Mouse (Mus musculus) limb, embryonic 13.5 days (tissue): Measurements from ENCODE around the gene Adamts5. TPM values are rescaled to one million over a fixed set of nuclear protein-coding genes. Genes with fewer than 3 reads are reported as not detected.

Experiments
- ATAC-seq: fragments of 200-750 bp; cut with Nextera tagmentation; 2 replicates; pipeline ENCODE4 v1.8.0; 2017; ENCODE audit warnings: low read depth, moderate number of reproducible peaks, moderate TSS enrichment; ENCODE audit not compliant: low FRiP score
- H3K27ac ChIP-seq: fragments of 300-500 bp; sonication (generic); 2 replicates; pipeline ENCODE4 v1.5.1; 2015; ENCODE audit warnings: inconsistent platforms, mild to moderate bottlenecking, moderate library complexity
- H3K27me3 ChIP-seq: fragments of 300-500 bp; sonication (generic); 2 replicates; pipeline ENCODE4 v1.6.1; 2015; ENCODE audit warnings: mild to moderate bottlenecking, inconsistent platforms
- H3K36me3 ChIP-seq: fragments of 300-500 bp; sonication (generic); 2 replicates; pipeline ENCODE4 v1.6.1; 2015; ENCODE audit warnings: inconsistent platforms, mild to moderate bottlenecking, moderate library complexity
- H3K4me1 ChIP-seq: fragments of 300-500 bp; sonication (generic); 2 replicates; pipeline ENCODE4 v1.6.1; 2015; ENCODE audit warnings: inconsistent platforms
- H3K4me2 ChIP-seq: fragments of 300-500 bp; sonication (generic); replicated peaks from 2 replicates; pipeline ENCODE4 v1.6.1; 2015; ENCODE audit warnings: inconsistent platforms, mild to moderate bottlenecking, moderate library complexity
- H3K4me3 ChIP-seq: fragments of 300-500 bp; sonication (generic); 2 replicates; pipeline ENCODE4 v1.5.1; 2015; ENCODE audit warnings: moderate library complexity, mild to moderate bottlenecking, inconsistent platforms
- H3K9ac ChIP-seq: fragments of 300-500 bp; sonication (generic); 2 replicates; pipeline ENCODE4 v1.6.1; 2015; ENCODE audit warnings: mild to moderate bottlenecking, inconsistent platforms
- H3K9me3 ChIP-seq: fragments of 300-500 bp; sonication (generic); 2 replicates; pipeline ENCODE4 v1.6.1; 2016; ENCODE audit warnings: inconsistent platforms
- WGBS: fragments of 180-500 bp; shearing (Covaris S2); methylation state at CpG from one replicate; pipeline ENCODE4 v1.1.7; 2015; 5-methylcytosine and 5-hydroxymethylcytosine counted together
- polyA plus RNA-seq: library from polyadenylated mRNA; unstranded; fragments of >200 nt; fragmentation: Nextera tagmentation; extraction: Ambion mirVana; gene quantifications from 2 replicates; pipeline ENCODE4 v1.2.1, GENCODE M21; 2015

Gene Adamts5
- polyA plus RNA-seq, 1 experiment from 2014 or later = 9.5 TPM

GRCm38 (mm10) chr16:85819808-85820458 is 81.7 kb downstream of the Adamts5 start:
- no peak overlapping the region for H3K27ac ChIP-seq
- no peak overlapping the region for H3K9ac ChIP-seq
- 47% methylated on average over 5 of the region's 5 CpGs for WGBS
- H3K4me2 ChIP-seq = no peak overlapping the region
- H3K36me3 ChIP-seq = no peaks in the 10 kb centered on the region
- H3K9me3 ChIP-seq = no peaks in the 10 kb centered on the region
- H3K4me3 ChIP-seq = no peak overlapping the region
- H3K4me1 ChIP-seq = no peaks in the 10 kb centered on the region
- peaks cover 4% of the 10 kb centered on the region; the same call in 1 of the 2 replicates for H3K27me3 ChIP-seq
- ATAC-seq = no peak; the same call in 1 of the 2 replicates

GRCm38 (mm10) chr16:85814116-85814515 is 87.5 kb downstream of the Adamts5 start:
- no peaks in the 10 kb centered on the region for H3K36me3 ChIP-seq
- WGBS = 92% methylated on average over 2 of the region's 2 CpGs
- H3K4me1 ChIP-seq = no peaks in the 10 kb centered on the region
- no peak overlapping the region for H3K4me3 ChIP-seq
- no peak overlapping the region for H3K9ac ChIP-seq
- H3K27me3 ChIP-seq = peaks cover 3% of the 10 kb centered on the region; the same call in 1 of the 2 replicates
- no peak for ATAC-seq
- H3K9me3 ChIP-seq = no peaks in the 10 kb centered on the region
- H3K27ac ChIP-seq = no peak overlapping the region
- H3K4me2 ChIP-seq = no peak overlapping the region

- Histone ChIP-seq H3K4me3 (no peak overlapping the region), H3K27me3 (no peaks in the 10 kb centered on the region), H3K36me3 (no peaks in the 10 kb centered on the region), H3K27ac (no peak overlapping the region), H3K4me2 (peak overlapping the region; percentile 39), H3K4me1 (peaks cover 23% of the 10 kb centered on the region), H3K9ac (no peak overlapping the region), H3K9me3 (no peaks in the 10 kb centered on the region)
- WGBS = 10% methylated on average over 2 of the region's 2 CpGs
- no peak for ATAC-seq
Observed at GRCm38 (mm10) chr16:85807626-85808025, 94.0 kb downstream of the Adamts5 start.

- Histone ChIP-seq H3K4me3 (no peak overlapping the region), H3K4me2 (peak overlapping the region; percentile 39; the same call in 1 of the 2 replicates)
Observed at GRCm38 (mm10) chr16:85807072-85807471, 94.6 kb downstream of the Adamts5 start.

More at GRCm38 (mm10) chr16:85807072-85807471, 94.6 kb downstream of the Adamts5 start:
- Histone ChIP-seq H3K27me3 (no peaks in the 10 kb centered on the region), H3K9ac (no peak overlapping the region), H3K36me3 (no peaks in the 10 kb centered on the region), H3K27ac (no peak overlapping the region), H3K9me3 (no peaks in the 10 kb centered on the region), H3K4me1 (peaks cover 23% of the 10 kb centered on the region)
- 21% methylated on average over 3 of the region's 3 CpGs for WGBS
- no peak for ATAC-seq

Other genes starting within 250 kb of the Adamts5 start
- gene Adamts1, start 98.7 kb downstream of the Adamts5 start, polyA plus RNA-seq = 53.6 TPM in 2 replicates